7 mouse cellular contexts compared by ENCODE assay signal in the genomic region with DNA sequence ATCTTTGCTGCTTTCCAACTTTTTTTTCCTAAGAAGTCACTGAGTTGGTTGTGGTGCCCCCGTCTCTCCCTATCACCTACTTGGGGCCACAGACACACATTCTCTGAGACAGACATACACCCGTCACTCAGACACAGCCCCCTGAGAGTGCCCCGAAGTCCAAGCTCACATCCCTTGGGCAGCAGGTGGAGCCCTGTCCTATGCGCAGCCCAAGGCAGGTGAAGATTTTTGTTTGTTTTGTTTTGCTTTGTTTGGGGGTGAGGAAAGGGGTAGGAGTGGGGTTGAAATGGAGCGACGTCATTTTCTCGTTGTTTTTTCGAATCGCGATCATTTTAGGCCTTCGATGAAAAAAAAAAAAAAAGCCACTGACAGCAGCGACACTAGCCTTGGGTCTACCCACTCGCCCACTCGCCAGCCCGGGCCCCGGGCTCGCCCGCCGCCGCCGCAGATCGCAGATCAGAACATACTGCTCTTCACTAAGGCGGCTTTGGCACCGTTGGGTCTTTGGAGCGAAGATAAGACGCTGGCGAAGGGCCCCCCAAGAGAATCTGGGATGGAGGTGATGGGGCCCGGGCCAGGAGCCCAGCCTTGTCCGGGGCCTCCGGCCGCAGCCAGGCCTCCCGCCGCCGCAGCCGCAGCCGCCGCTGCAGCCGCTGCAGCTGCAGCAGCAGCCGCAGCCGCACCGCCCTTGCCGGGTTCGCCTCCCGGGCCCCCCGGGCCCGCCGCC. TPM values are rescaled to one million over a fixed set of nuclear protein-coding genes. Genes with fewer than 3 reads are reported as not detected.
DNase-seq lines count a peak whose midpoint lies in the region; ATAC-seq lines count a peak whose summit lies in the region.

No protein-coding gene starts in this region.

- H3K9ac ChIP-seq in lung, embryonic 15.5 days, result no peak overlapping the region
- peak overlapping the region; percentile 43 for H3K9ac ChIP-seq in forebrain, embryonic 11.5 days (ENCODE audit: low read length)
- H3K9ac ChIP-seq in hindbrain, embryonic 16.5 days (ENCODE audit: low read depth, low read length), result 0 out of 2 replicates have a peak overlapping the region, but pooled peaks have one; percentile 23
- 0 out of 2 replicates have a peak overlapping the region, but pooled peaks have one; percentile 38 for H3K9ac ChIP-seq in neural tube, embryonic 12.5 days

- H3K4me1 ChIP-seq in lung, embryonic 15.5 days, result peaks cover 10% of the 10 kb centered on the region
- peaks cover 9% of the 10 kb centered on the region; the same call in 1 of the 2 replicates for H3K4me1 ChIP-seq in forebrain, embryonic 11.5 days (replicated peaks; ENCODE audit: control insufficient read depth, insufficient read depth, low read length)
- H3K4me1 ChIP-seq in hindbrain, embryonic 16.5 days (ENCODE audit: control insufficient read depth, insufficient read depth, low read depth, low read length), result no peaks in the 10 kb centered on the region
- H3K4me1 ChIP-seq in neural tube, embryonic 12.5 days, result peaks cover 10% of the 10 kb centered on the region

- no peak for ATAC-seq in lung, embryonic 15.5 days (ENCODE audit: borderline replicate concordance, extremely low read depth, low FRiP score, low TSS enrichment)
- peak; percentile 42 for ATAC-seq in forebrain, embryonic 11.5 days (replicated peaks; ENCODE audit: low FRiP score)
- ATAC-seq in hindbrain, embryonic 16.5 days, result no peak
- no peak for ATAC-seq in neural tube, embryonic 12.5 days (ENCODE audit: low FRiP score, low read depth)

- H3K9me3 ChIP-seq in lung, embryonic 15.5 days, result no peaks in the 10 kb centered on the region
- no peaks in the 10 kb centered on the region for H3K9me3 ChIP-seq in forebrain, embryonic 11.5 days (ENCODE audit: control insufficient read depth, low read length)
- no peaks in the 10 kb centered on the region for H3K9me3 ChIP-seq in hindbrain, embryonic 16.5 days (ENCODE audit: control insufficient read depth, low read length)
- no peaks in the 10 kb centered on the region for H3K9me3 ChIP-seq in neural tube, embryonic 12.5 days

- H3K4me2 ChIP-seq in lung, embryonic 15.5 days, result peak overlapping the region; percentile 53
- peak overlapping the region; percentile 73 for H3K4me2 ChIP-seq in forebrain, embryonic 11.5 days (ENCODE audit: low read depth, low read length, severe bottlenecking)
- peak overlapping the region; percentile 40 for H3K4me2 ChIP-seq in hindbrain, embryonic 16.5 days (ENCODE audit: low read length)
- peak overlapping the region; percentile 53 for H3K4me2 ChIP-seq in neural tube, embryonic 12.5 days (replicated peaks)

- H3K36me3 ChIP-seq in lung, embryonic 15.5 days, result no peaks in the 10 kb centered on the region
- no peaks in the 10 kb centered on the region for H3K36me3 ChIP-seq in forebrain, embryonic 11.5 days (ENCODE audit: control insufficient read depth, insufficient read depth, low read length)
- H3K36me3 ChIP-seq in hindbrain, embryonic 16.5 days (ENCODE audit: control insufficient read depth, insufficient read depth, low read length), result no peaks in the 10 kb centered on the region
- no peaks in the 10 kb centered on the region for H3K36me3 ChIP-seq in neural tube, embryonic 12.5 days

- DNase-seq in lung, postnatal 36 days, result no peak
- no peak for DNase-seq in forebrain, embryonic 11.5 days (ENCODE audit: low spot score)
- DNase-seq in thymus, postnatal 0 days (ENCODE audit: low spot score), result no peak
- DNase-seq in thymus, postnatal 25 days, result no peak

- H3K27ac ChIP-seq in lung, embryonic 15.5 days, result no peak overlapping the region
- no peak overlapping the region for H3K27ac ChIP-seq in forebrain, embryonic 11.5 days (ENCODE audit: low read depth, low read length)
- H3K27ac ChIP-seq in hindbrain, embryonic 16.5 days (ENCODE audit: low read depth, low read length), result peak overlapping the region; percentile 32; the same call in 1 of the 2 replicates
- H3K27ac ChIP-seq in neural tube, embryonic 12.5 days, result no peak overlapping the region

- under 1% methylated on average over 45 of the region's 47 CpGs for WGBS in lung, embryonic 15.5 days
- WGBS in forebrain, embryonic 11.5 days, result under 1% methylated on average over 45 of the region's 47 CpGs
- under 1% methylated on average over 47 of the region's 47 CpGs for WGBS in hindbrain, embryonic 16.5 days
- WGBS in neural tube, embryonic 12.5 days, result under 1% methylated on average over 47 of the region's 47 CpGs

- peaks cover 97% of the 10 kb centered on the region for H3K27me3 ChIP-seq in lung, embryonic 15.5 days
- H3K27me3 ChIP-seq in forebrain, embryonic 11.5 days (ENCODE audit: control insufficient read depth, insufficient read depth, low read length), result peaks cover 74% of the 10 kb centered on the region
- peaks cover 40% of the 10 kb centered on the region for H3K27me3 ChIP-seq in hindbrain, embryonic 16.5 days (replicated peaks; ENCODE audit: control insufficient read depth, insufficient read depth, low read length)
- peaks cover 95% of the 10 kb centered on the region for H3K27me3 ChIP-seq in neural tube, embryonic 12.5 days (replicated peaks)

- peak overlapping the region; percentile 30 for H3K4me3 ChIP-seq in lung, embryonic 15.5 days
- peak overlapping the region; percentile 36 for H3K4me3 ChIP-seq in forebrain, embryonic 11.5 days (ENCODE audit: low read depth, low read length)
- H3K4me3 ChIP-seq in hindbrain, embryonic 16.5 days (ENCODE audit: low read length), result peak overlapping the region; percentile 31
- H3K4me3 ChIP-seq in neural tube, embryonic 12.5 days, result peak overlapping the region; percentile 25

RNA-seq across cellular contexts. Expression of a gene that starts 3.3 kb away (rescaled TPM):
- polyA plus RNA-seq in lung, embryonic 15.5 days (2015; fragmentation: Nextera tagmentation; extraction: Ambion mirVana), result 0.74 and 1.5 TPM in 2 replicates
- polyA plus RNA-seq in forebrain, embryonic 11.5 days (2014; fragmentation: Nextera tagmentation; extraction: Ambion mirVana), result 0.08 TPM in 1 of 2 replicates, not detected in the other
- polyA plus RNA-seq in hindbrain, embryonic 16.5 days (2015; fragmentation: Nextera tagmentation; extraction: Ambion mirVana), result 12.3 and 19.5 TPM in 2 replicates
- 1.2 and 2.7 TPM in 2 replicates for polyA plus RNA-seq in neural tube, embryonic 12.5 days (2016; fragmentation: Nextera tagmentation; extraction: Ambion mirVana)
- not detected in 2 replicates for polyA plus RNA-seq in thymus, postnatal 0 days (2015; fragmentation: Nextera tagmentation; extraction: Ambion mirVana)
